Mouse (Mus musculus) forebrain, embryonic 13.5 days (tissue): ENCODE measurements around the gene Jakmip3. TPM values are rescaled to one million over a fixed set of nuclear protein-coding genes. Genes with fewer than 3 reads are reported as not detected.

Experiments used
- ATAC-seq: fragments of 200-750 bp; cut with Nextera tagmentation; 2 replicates; pipeline ENCODE4 v1.8.0; 2017
- H3K27ac ChIP-seq: fragments of 300-500 bp; sonication (generic); 2 replicates; pipeline ENCODE4 v1.5.1; 2015; ENCODE audit warnings: inconsistent platforms, mild to moderate bottlenecking, moderate library complexity
- H3K27me3 ChIP-seq: fragments of 300-500 bp; sonication (generic); 2 replicates; pipeline ENCODE4 v1.6.1; 2015; ENCODE audit warnings: mild to moderate bottlenecking, inconsistent platforms
- H3K36me3 ChIP-seq: fragments of 300-500 bp; sonication (generic); 2 replicates; pipeline ENCODE4 v1.6.1; 2015; ENCODE audit warnings: mild to moderate bottlenecking, inconsistent platforms; ENCODE audit not compliant: poor library complexity, severe bottlenecking
- H3K4me1 ChIP-seq: fragments of 300-500 bp; sonication (generic); 2 replicates; pipeline ENCODE4 v1.6.1; 2015; ENCODE audit warnings: inconsistent platforms
- H3K4me2 ChIP-seq: fragments of 300-500 bp; sonication (generic); 2 replicates; pipeline ENCODE4 v1.6.1; 2015; ENCODE audit warnings: inconsistent platforms, mild to moderate bottlenecking, moderate library complexity
- H3K4me3 ChIP-seq: fragments of 300-500 bp; sonication (generic); 2 replicates; pipeline ENCODE4 v1.5.1; 2015; ENCODE audit warnings: mild to moderate bottlenecking, inconsistent platforms
- H3K9ac ChIP-seq: fragments of 300-500 bp; sonication (generic); 2 replicates; pipeline ENCODE4 v1.6.1; 2015; ENCODE audit warnings: mild to moderate bottlenecking, inconsistent platforms
- H3K9me3 ChIP-seq: fragments of 300-500 bp; sonication (generic); replicated peaks from 2 replicates; pipeline ENCODE4 v1.6.1; 2016; ENCODE audit warnings: inconsistent platforms
- WGBS: fragments of 180-500 bp; shearing (Covaris S2); methylation state at CpG from one replicate; pipeline ENCODE4 v1.1.7; 2015; 5-methylcytosine and 5-hydroxymethylcytosine counted together
- polyA plus RNA-seq: library from polyadenylated mRNA; unstranded; fragments of >200 nt; fragmentation: Nextera tagmentation; extraction: Ambion mirVana; gene quantifications from 2 replicates; pipeline ENCODE4 v1.2.1, GENCODE M21; 2015

The Jakmip3 gene
- polyA plus RNA-seq, 1 experiment from 2014 or later, result 0.41 TPM

- H3K4me3 ChIP-seq, result no peak overlapping the region
- H3K9ac ChIP-seq, result no peak overlapping the region
- H3K4me1 ChIP-seq, result no peaks in the 10 kb centered on the region
- H3K9me3 ChIP-seq, result no peaks in the 10 kb centered on the region
- H3K36me3 ChIP-seq, result peaks cover 19% of the 10 kb centered on the region
- no peak for ATAC-seq
- no peak overlapping the region for H3K27ac ChIP-seq
- H3K27me3 ChIP-seq, result no peaks in the 10 kb centered on the region
- no peak overlapping the region for H3K4me2 ChIP-seq
- 84% methylated on average over 5 of the region's 5 CpGs for WGBS
Measured at GRCm38 (mm10) chr7:139105076-139105475, 164.5 kb downstream of the Jakmip3 start.

- Histone ChIP-seq H3K4me2 (no peak overlapping the region), H3K4me3 (no peak overlapping the region), H3K9ac (no peak overlapping the region), H3K4me1 (no peaks in the 10 kb centered on the region), H3K27me3 (no peaks in the 10 kb centered on the region), H3K9me3 (no peaks in the 10 kb centered on the region), H3K36me3 (peaks cover 12% of the 10 kb centered on the region; the same call in 1 of the 2 replicates), H3K27ac (no peak overlapping the region)
- 86% methylated on average over 7 of the region's 7 CpGs for WGBS
- no peak for ATAC-seq
Measured at GRCm38 (mm10) chr7:139105705-139106104, 165.2 kb downstream of the Jakmip3 start.

GRCm38 (mm10) chr7:139107908-139108650, 167.5 kb downstream of the Jakmip3 start:
- Histone ChIP-seq H3K9me3 (no peaks in the 10 kb centered on the region), H3K27me3 (no peaks in the 10 kb centered on the region), H3K4me2 (no peak overlapping the region), H3K36me3 (no peaks in the 10 kb centered on the region), H3K4me3 (no peak overlapping the region), H3K4me1 (no peaks in the 10 kb centered on the region), H3K27ac (no peak overlapping the region), H3K9ac (no peak overlapping the region)
- ATAC-seq, result no peak
- 87% methylated on average over 9 of the region's 9 CpGs for WGBS

DNA sequence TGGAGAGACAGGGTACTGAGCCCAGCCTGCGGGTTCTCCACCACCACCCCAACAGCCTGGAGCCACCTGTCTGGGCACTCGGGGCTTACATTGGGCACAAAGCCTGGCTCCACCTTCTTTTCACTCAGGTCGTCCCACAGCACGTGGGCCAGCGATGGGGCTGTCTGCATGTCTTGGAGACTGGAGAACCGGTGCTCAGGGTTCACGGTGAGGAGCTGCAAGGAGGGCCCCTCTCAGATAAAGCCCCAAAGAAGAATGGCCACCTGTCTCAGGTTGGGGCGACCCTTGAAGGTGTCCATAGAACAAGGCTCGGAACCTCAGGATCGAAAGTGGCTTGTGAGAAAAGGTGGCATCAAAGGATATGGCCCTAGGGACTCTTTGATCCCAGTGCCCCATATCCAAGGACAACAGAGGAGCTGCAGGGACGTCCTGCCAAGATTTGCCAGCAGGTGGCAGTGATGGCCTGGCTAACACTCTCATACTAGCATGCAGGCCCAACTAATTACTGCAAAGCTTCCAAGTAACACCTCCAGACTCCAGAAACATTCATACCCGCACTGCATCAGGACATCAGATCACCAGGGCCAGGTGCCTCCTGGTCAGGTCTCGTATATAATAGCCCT, 178.7 kb downstream of the Jakmip3 start:
- WGBS, result 45% methylated on average over 13 of the region's 13 CpGs
- H3K9me3 ChIP-seq, result no peaks in the 10 kb centered on the region
- peak; percentile 86 for ATAC-seq
- no peak overlapping the region for H3K9ac ChIP-seq
- H3K4me3 ChIP-seq, result no peak overlapping the region
- no peaks in the 10 kb centered on the region for H3K36me3 ChIP-seq
- H3K27ac ChIP-seq, result no peak overlapping the region
- no peaks in the 10 kb centered on the region for H3K4me1 ChIP-seq
- no peak overlapping the region for H3K4me2 ChIP-seq
- 0 out of 2 replicates have a peak, but pooled peaks cover 10% of the 10 kb centered on the region for H3K27me3 ChIP-seq

DNA sequence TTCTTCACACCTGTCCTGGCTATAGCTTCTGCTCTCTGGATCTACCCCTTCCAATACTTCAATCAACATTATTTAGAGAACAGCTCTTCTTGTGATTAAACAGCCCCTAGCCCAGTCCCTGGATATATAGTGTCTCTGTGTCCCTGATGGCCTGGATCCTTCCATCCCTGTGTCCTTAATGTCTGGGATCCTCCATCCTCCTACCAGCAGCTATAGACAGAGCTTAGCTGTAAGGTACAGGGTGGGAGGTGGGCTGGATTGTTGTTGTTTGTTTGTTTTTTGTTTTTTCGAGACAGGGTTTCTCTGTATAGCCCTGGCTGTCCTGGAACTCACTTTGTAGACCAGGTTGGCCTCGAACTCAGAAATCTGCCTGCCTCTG, 179.2 kb downstream of the Jakmip3 start:
- 83% methylated on average over 2 of the region's 2 CpGs for WGBS
- Histone ChIP-seq H3K27me3 (0 out of 2 replicates have a peak, but pooled peaks cover 10% of the 10 kb centered on the region), H3K4me3 (no peak overlapping the region), H3K9me3 (no peaks in the 10 kb centered on the region), H3K9ac (no peak overlapping the region), H3K36me3 (no peaks in the 10 kb centered on the region), H3K4me1 (no peaks in the 10 kb centered on the region), H3K27ac (no peak overlapping the region), H3K4me2 (no peak overlapping the region)
- ATAC-seq, result no peak

GRCm38 (mm10) chr7:139125881-139126280, 185.4 kb downstream of the Jakmip3 start:
- no peak for ATAC-seq
- no peak overlapping the region for H3K27ac ChIP-seq

GRCm38 (mm10) chr7:139126549-139126948, 186.0 kb downstream of the Jakmip3 start:
- 75% methylated on average over 7 of the region's 7 CpGs for WGBS
- Histone ChIP-seq H3K4me3 (no peak overlapping the region), H3K9ac (peak overlapping the region; percentile 21; the same call in 1 of the 2 replicates), H3K27ac (no peak overlapping the region), H3K9me3 (no peaks in the 10 kb centered on the region), H3K36me3 (no peaks in the 10 kb centered on the region), H3K4me1 (peaks cover 23% of the 10 kb centered on the region), H3K27me3 (peaks cover 11% of the 10 kb centered on the region; the same call in 1 of the 2 replicates), H3K4me2 (no peak overlapping the region)
- no peak for ATAC-seq

More at GRCm38 (mm10) chr7:139125881-139126280, 185.4 kb downstream of the Jakmip3 start:
- Histone ChIP-seq H3K36me3 (no peaks in the 10 kb centered on the region), H3K4me3 (no peak overlapping the region), H3K4me2 (no peak overlapping the region), H3K27me3 (peaks cover 11% of the 10 kb centered on the region; the same call in 1 of the 2 replicates), H3K4me1 (peaks cover 16% of the 10 kb centered on the region), H3K9ac (no peak overlapping the region), H3K9me3 (no peaks in the 10 kb centered on the region)
- 93% methylated on average over 4 of the region's 4 CpGs for WGBS

- Histone ChIP-seq H3K9ac (no peak overlapping the region), H3K27me3 (peaks cover 6% of the 10 kb centered on the region; the same call in 1 of the 2 replicates), H3K4me1 (peaks cover 31% of the 10 kb centered on the region), H3K4me3 (no peak overlapping the region), H3K4me2 (no peak overlapping the region), H3K36me3 (no peaks in the 10 kb centered on the region), H3K27ac (no peak overlapping the region), H3K9me3 (no peaks in the 10 kb centered on the region)
- ATAC-seq, result no peak
- 79% methylated on average over 4 of the region's 4 CpGs for WGBS
Measured at GRCm38 (mm10) chr7:139128994-139129393, 188.5 kb downstream of the Jakmip3 start.

GRCm38 (mm10) chr7:139130361-139130760, 189.8 kb downstream of the Jakmip3 start:
- no peaks in the 10 kb centered on the region for H3K9me3 ChIP-seq
- H3K27me3 ChIP-seq, result peaks cover 14% of the 10 kb centered on the region; the same call in 1 of the 2 replicates
- H3K4me1 ChIP-seq, result peaks cover 31% of the 10 kb centered on the region
- H3K36me3 ChIP-seq, result no peaks in the 10 kb centered on the region
- no peak for ATAC-seq
- no peak overlapping the region for H3K4me2 ChIP-seq
- H3K9ac ChIP-seq, result no peak overlapping the region
- no peak overlapping the region for H3K4me3 ChIP-seq
- H3K27ac ChIP-seq, result no peak overlapping the region
- WGBS, result 25% methylated on average over 6 of the region's 6 CpGs

GRCm38 (mm10) chr7:139131538-139131937, 191.0 kb downstream of the Jakmip3 start:
- no peak overlapping the region for H3K4me2 ChIP-seq
- H3K4me1 ChIP-seq, result peaks cover 33% of the 10 kb centered on the region
- 44% methylated on average over 8 of the region's 8 CpGs for WGBS
- ATAC-seq, result no peak
- no peaks in the 10 kb centered on the region for H3K9me3 ChIP-seq
- no peak overlapping the region for H3K9ac ChIP-seq
- H3K27ac ChIP-seq, result no peak overlapping the region
- H3K36me3 ChIP-seq, result no peaks in the 10 kb centered on the region
- H3K4me3 ChIP-seq, result no peak overlapping the region
- H3K27me3 ChIP-seq, result peaks cover 16% of the 10 kb centered on the region; the same call in 1 of the 2 replicates

GRCm38 (mm10) chr7:139133446-139133845, 192.9 kb downstream of the Jakmip3 start:
- Histone ChIP-seq H3K4me3 (no peak overlapping the region), H3K9ac (no peak overlapping the region), H3K27ac (no peak overlapping the region), H3K4me2 (no peak overlapping the region), H3K4me1 (peaks cover 47% of the 10 kb centered on the region), H3K9me3 (no peaks in the 10 kb centered on the region), H3K36me3 (no peaks in the 10 kb centered on the region), H3K27me3 (peaks cover 17% of the 10 kb centered on the region; the same call in 1 of the 2 replicates)
- 68% methylated on average over 3 of the region's 3 CpGs for WGBS
- no peak for ATAC-seq
